Mouse (Mus musculus) kidney, adult 9 months (tissue): Measurements from ENCODE around the gene Mtnr1a.

Source experiments
- DNase-seq: peaks from one replicate; pipeline ENCODE4 v3.0.0; 2022

Gene Mtnr1a

GRCm38 (mm10) chr8:45110064-45110812 is 41.3 kb downstream of the Mtnr1a start:
- no peak for DNase-seq

- DNase-seq, result no peak
Observed at GRCm38 (mm10) chr8:45110813-45111104, 41.8 kb downstream of the Mtnr1a start.

- DNase-seq, result no peak
Observed at GRCm38 (mm10) chr8:45111820-45112219, 42.9 kb downstream of the Mtnr1a start.

GRCm38 (mm10) chr8:45117588-45117987 is 48.7 kb downstream of the Mtnr1a start:
- DNase-seq, result no peak

GRCm38 (mm10) chr8:45125680-45126079 is 56.7 kb downstream of the Mtnr1a start:
- DNase-seq, result no peak
